Mouse (Mus musculus) lung, adult 2 months (tissue): Measurements from ENCODE around the gene Plekha8.

Experiments
- CTCF ChIP-seq: fragments of 200-500 bp; IDR thresholded peaks from 2 replicates; pipeline ENCODE4 v1.5.1; 2011; ENCODE audit warnings: mild to moderate bottlenecking, low read length, control low read depth; ENCODE audit not compliant: insufficient read depth
- POLR2A ChIP-seq: fragments of 200-500 bp; IDR thresholded peaks from 2 replicates; pipeline ENCODE4 v1.6.1; 2011; ENCODE audit warnings: low read depth, mild to moderate bottlenecking, control low read depth, low read length, borderline replicate concordance; ENCODE audit errors: extremely low read depth

GRCm38 (mm10) chr6:54606241-54606640, 11.3 kb downstream of the Plekha8 start:
- TF ChIP-seq CTCF, result no peak
- TF ChIP-seq POLR2A, result no peak
